Mouse (Mus musculus): Measurements from ENCODE around the gene Bglap3. TPM values are rescaled to one million over a fixed set of nuclear protein-coding genes. Genes with fewer than 3 reads are reported as not detected.
A peak's percentile ranks its signal among the peaks of the same experiment; 100 is the strongest.
"Not testable (repeated sequence)": the region's sequence is repeated elsewhere in the genome, so short reads cannot be mapped to it uniquely, and the experiment has no call there.

The Bglap3 gene
- polyA plus RNA-seq (2015; fragmentation: Nextera tagmentation; extraction: Ambion mirVana): not detected in 2 replicates

- H3K4me2 ChIP-seq; ATAC-seq (ENCODE audit: extremely low read depth, insufficient number of reproducible peaks, low FRiP score, low TSS enrichment); H3K4me1 ChIP-seq; H3K4me3 ChIP-seq; H3K9ac ChIP-seq; H3K36me3 ChIP-seq; H3K27me3 ChIP-seq (replicated peaks); H3K9me3 ChIP-seq; H3K27ac ChIP-seq (replicated peaks): not testable (repeated sequence)
- WGBS: 84% methylated on average over 9 of the region's 9 CpGs
Measured at GRCm38 (mm10) chr3:88372643-88373042, at the start of gene Bglap3. TSS of gene Bglap3 (minus strand) at chr3:88372743.

- Histone ChIP-seq H3K4me2 (no peak overlapping the region), H3K9ac (peak overlapping the region; percentile 50; the same call in 1 of the 2 replicates), H3K4me1 (peaks cover 23% of the 10 kb centered on the region), H3K27ac (replicated peaks) (no peak overlapping the region), H3K36me3 (peaks cover 42% of the 10 kb centered on the region), H3K9me3 (no peaks in the 10 kb centered on the region), H3K27me3 (replicated peaks) (no peaks in the 10 kb centered on the region), H3K4me3 (no peak overlapping the region)
- no peak for ATAC-seq (ENCODE audit: extremely low read depth, insufficient number of reproducible peaks, low FRiP score, low TSS enrichment)
- WGBS: 34% methylated on average over 9 of the region's 9 CpGs
Measured at GRCm38 (mm10) chr3:88422020-88422720, 49.6 kb upstream of the Bglap3 start.

DNA sequence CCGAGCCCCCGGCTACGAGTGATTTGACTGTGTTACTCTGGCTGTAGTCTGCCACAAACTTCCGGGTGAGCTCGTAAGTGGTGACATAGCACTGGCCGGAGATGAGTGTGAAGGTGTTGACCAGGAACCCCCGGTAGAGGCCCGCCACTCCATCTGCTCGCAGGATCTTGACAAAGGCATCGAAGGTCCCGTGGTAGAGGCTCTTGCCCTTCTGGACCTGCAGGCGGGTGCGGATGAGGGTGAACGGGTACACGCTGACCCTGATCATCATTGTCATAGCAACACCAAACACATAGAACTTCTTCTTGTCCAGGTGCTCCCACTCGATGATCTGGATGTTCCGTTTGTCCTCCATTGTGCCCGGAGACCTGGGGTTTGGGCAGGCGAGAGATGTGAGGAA, 48.2 kb upstream of the Bglap3 start:
- ATAC-seq (ENCODE audit: extremely low read depth, insufficient number of reproducible peaks, low FRiP score, low TSS enrichment): no peak
- H3K4me1 ChIP-seq: peaks cover 25% of the 10 kb centered on the region
- H3K36me3 ChIP-seq: peaks cover 56% of the 10 kb centered on the region
- 89% methylated on average over 19 of the region's 19 CpGs for WGBS
- H3K4me2 ChIP-seq: no peak overlapping the region
- no peaks in the 10 kb centered on the region for H3K27me3 ChIP-seq (replicated peaks)
- H3K27ac ChIP-seq (replicated peaks): no peak overlapping the region
- no peaks in the 10 kb centered on the region for H3K9me3 ChIP-seq
- H3K9ac ChIP-seq: no peak overlapping the region
- no peak overlapping the region for H3K4me3 ChIP-seq

- no peak overlapping the region for H3K4me2 ChIP-seq
- no peaks in the 10 kb centered on the region for H3K27me3 ChIP-seq (replicated peaks)
- H3K27ac ChIP-seq (replicated peaks): no peak overlapping the region
- peaks cover 15% of the 10 kb centered on the region for H3K4me1 ChIP-seq
- 0 out of 2 replicates have a peak overlapping the region, but pooled peaks have one; percentile 14 for H3K9ac ChIP-seq
- H3K36me3 ChIP-seq: peaks cover 83% of the 10 kb centered on the region
- WGBS: 82% methylated on average over 6 of the region's 6 CpGs
- H3K4me3 ChIP-seq: no peak overlapping the region
- H3K9me3 ChIP-seq: no peaks in the 10 kb centered on the region
- no peak for ATAC-seq (ENCODE audit: extremely low read depth, insufficient number of reproducible peaks, low FRiP score, low TSS enrichment)
Measured at GRCm38 (mm10) chr3:88418016-88418415, 45.5 kb upstream of the Bglap3 start.

DNA sequence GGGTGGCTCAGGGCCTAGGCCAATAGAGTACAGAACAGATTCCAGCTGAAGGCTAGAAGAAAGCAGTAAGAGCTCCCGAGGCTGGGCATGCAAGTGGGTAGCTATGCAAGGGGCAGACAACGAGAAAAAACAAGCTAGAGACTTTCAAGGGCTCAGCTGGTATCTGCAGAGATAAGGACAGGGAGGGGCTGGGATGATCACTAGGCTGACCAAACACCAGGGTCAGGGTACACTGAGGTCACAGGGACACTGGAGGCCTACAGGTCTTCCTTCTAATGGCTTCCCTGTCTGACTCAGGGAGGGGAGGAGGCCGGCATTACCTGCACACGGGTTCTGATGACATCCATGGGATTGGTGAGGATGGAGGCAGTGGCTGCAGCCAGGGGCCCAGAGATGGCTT, 43.1 kb upstream of the Bglap3 start:
- no peak for ATAC-seq (ENCODE audit: extremely low read depth, insufficient number of reproducible peaks, low FRiP score, low TSS enrichment)
- 46% methylated on average over 4 of the region's 4 CpGs for WGBS
- peaks cover 95% of the 10 kb centered on the region for H3K36me3 ChIP-seq

GRCm38 (mm10) chr3:88412636-88413035, 40.1 kb upstream of the Bglap3 start:
- WGBS: 79% methylated on average over 11 of the region's 11 CpGs
- H3K4me1 ChIP-seq: peaks cover 35% of the 10 kb centered on the region
- peaks cover 68% of the 10 kb centered on the region for H3K36me3 ChIP-seq
- ATAC-seq (ENCODE audit: extremely low read depth, insufficient number of reproducible peaks, low FRiP score, low TSS enrichment): no peak
- H3K9ac ChIP-seq: no peak overlapping the region
- H3K27me3 ChIP-seq (replicated peaks): no peaks in the 10 kb centered on the region
- H3K4me2 ChIP-seq: no peak overlapping the region
- H3K27ac ChIP-seq (replicated peaks): no peak overlapping the region
- H3K4me3 ChIP-seq: no peak overlapping the region
- no peaks in the 10 kb centered on the region for H3K9me3 ChIP-seq

More for the DNA sequence above, 43.1 kb upstream of the Bglap3 start:
- no peak overlapping the region for H3K4me2 ChIP-seq
- peak overlapping the region; percentile 37; the same call in 1 of the 2 replicates for H3K9ac ChIP-seq
- H3K27ac ChIP-seq (replicated peaks): no peak overlapping the region
- peaks cover 13% of the 10 kb centered on the region for H3K4me1 ChIP-seq
- no peak overlapping the region for H3K4me3 ChIP-seq
- no peaks in the 10 kb centered on the region for H3K9me3 ChIP-seq
- H3K27me3 ChIP-seq (replicated peaks): no peaks in the 10 kb centered on the region

GRCm38 (mm10) chr3:88411681-88412080, 39.1 kb upstream of the Bglap3 start:
- 82% methylated on average over 4 of the region's 4 CpGs for WGBS

DNA sequence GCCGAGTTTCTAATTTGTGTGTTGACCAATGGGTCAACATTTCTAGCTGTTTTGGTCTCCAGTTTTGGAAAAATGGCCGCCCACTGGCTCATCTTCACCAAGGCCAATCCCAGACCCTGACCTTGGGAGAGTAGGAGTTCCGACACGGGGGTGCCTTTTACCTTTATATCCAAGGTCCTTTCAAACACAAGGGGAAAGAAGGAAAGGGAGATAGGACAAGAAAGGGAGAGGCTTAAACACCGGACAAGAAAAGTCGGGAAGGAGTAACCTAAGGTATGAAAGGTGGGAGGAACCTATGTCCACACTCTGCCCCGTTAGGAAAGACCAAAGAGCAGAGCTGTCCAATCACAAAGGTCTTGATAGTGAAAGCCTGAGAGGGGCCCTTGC, 38.1 kb upstream of the Bglap3 start:
- H3K9ac ChIP-seq: peak overlapping the region; percentile 91
- peaks cover 48% of the 10 kb centered on the region for H3K36me3 ChIP-seq
- peak overlapping the region; percentile 84 for H3K4me2 ChIP-seq
- H3K27me3 ChIP-seq (replicated peaks): no peaks in the 10 kb centered on the region
- peak overlapping the region; percentile 99 for H3K27ac ChIP-seq (replicated peaks)
- WGBS: 18% methylated on average over 7 of the region's 7 CpGs
- peak overlapping the region; percentile 69 for H3K4me3 ChIP-seq
- H3K9me3 ChIP-seq: no peaks in the 10 kb centered on the region
- ATAC-seq (ENCODE audit: extremely low read depth, insufficient number of reproducible peaks, low FRiP score, low TSS enrichment): no peak
- peaks cover 42% of the 10 kb centered on the region for H3K4me1 ChIP-seq

More at GRCm38 (mm10) chr3:88411681-88412080, 39.1 kb upstream of the Bglap3 start:
- ATAC-seq (ENCODE audit: extremely low read depth, insufficient number of reproducible peaks, low FRiP score, low TSS enrichment): no peak
- Histone ChIP-seq H3K36me3 (peaks cover 58% of the 10 kb centered on the region), H3K9ac (no peak overlapping the region), H3K4me2 (no peak overlapping the region), H3K9me3 (no peaks in the 10 kb centered on the region), H3K4me1 (peaks cover 44% of the 10 kb centered on the region), H3K27ac (replicated peaks) (no peak overlapping the region), H3K27me3 (replicated peaks) (no peaks in the 10 kb centered on the region), H3K4me3 (no peak overlapping the region)

GRCm38 (mm10) chr3:88409741-88410644, 37.5 kb upstream of the Bglap3 start, which contains the start of gene Pmf1:
TSS of gene Pmf1 (minus strand) at chr3:88410331.
- Histone ChIP-seq H3K4me3 (peak within 1 kb of the TSS; percentile 69), H3K36me3 (peaks cover 41% of the 10 kb centered on the region), H3K9ac (peak within 1 kb of the TSS; percentile 91), H3K27ac (replicated peaks) (peak within 1 kb of the TSS; percentile 99), H3K27me3 (replicated peaks) (no peaks in the 10 kb centered on the region), H3K9me3 (no peaks in the 10 kb centered on the region), H3K4me2 (peak within 1 kb of the TSS; percentile 84), H3K4me1 (peaks cover 39% of the 10 kb centered on the region)
- ATAC-seq (ENCODE audit: extremely low read depth, insufficient number of reproducible peaks, low FRiP score, low TSS enrichment): peak; percentile 87
- under 1% methylated on average over 54 of the region's 54 CpGs for WGBS

- peak overlapping the region; percentile 99 for H3K27ac ChIP-seq (replicated peaks)
- H3K27me3 ChIP-seq (replicated peaks): no peaks in the 10 kb centered on the region
- peak overlapping the region; percentile 69 for H3K4me3 ChIP-seq
- 49% methylated on average over 5 of the region's 5 CpGs for WGBS
- H3K36me3 ChIP-seq: peaks cover 35% of the 10 kb centered on the region
- peaks cover 39% of the 10 kb centered on the region for H3K4me1 ChIP-seq
- no peak for ATAC-seq (ENCODE audit: extremely low read depth, insufficient number of reproducible peaks, low FRiP score, low TSS enrichment)
- peak overlapping the region; percentile 84 for H3K4me2 ChIP-seq
- H3K9ac ChIP-seq: peak overlapping the region; percentile 91
- H3K9me3 ChIP-seq: no peaks in the 10 kb centered on the region
Measured at GRCm38 (mm10) chr3:88408953-88409352, 36.4 kb upstream of the Bglap3 start.

DNA sequence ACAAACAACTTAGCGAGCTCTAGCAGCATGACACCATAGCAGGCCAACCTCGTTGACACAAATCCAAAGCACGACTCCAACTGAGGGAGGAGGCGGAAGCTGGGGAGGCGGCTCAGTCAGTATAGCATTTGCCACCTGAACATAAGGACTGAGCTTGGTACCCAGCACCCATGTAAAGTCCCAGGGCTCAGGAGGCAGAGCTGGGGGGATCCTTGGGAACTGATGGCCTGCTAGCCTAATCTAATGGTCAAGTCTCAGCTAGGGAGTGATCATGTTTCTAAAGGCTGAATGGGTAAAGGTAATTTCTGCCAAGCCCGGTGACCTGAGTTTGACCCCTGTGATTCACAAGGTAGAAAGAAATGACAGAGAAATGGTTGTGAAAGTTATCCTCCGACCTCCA, 35.0 kb upstream of the Bglap3 start:
- Histone ChIP-seq H3K9me3 (no peaks in the 10 kb centered on the region), H3K36me3 (peaks cover 34% of the 10 kb centered on the region), H3K4me3 (no peak overlapping the region), H3K27ac (replicated peaks) (0 out of 2 replicates have a peak overlapping the region, but pooled peaks have one; percentile 28), H3K27me3 (replicated peaks) (no peaks in the 10 kb centered on the region), H3K9ac (0 out of 2 replicates have a peak overlapping the region, but pooled peaks have one; percentile 48), H3K4me2 (no peak overlapping the region), H3K4me1 (peaks cover 39% of the 10 kb centered on the region)
- WGBS: 57% methylated on average over 7 of the region's 7 CpGs
- no peak for ATAC-seq (ENCODE audit: extremely low read depth, insufficient number of reproducible peaks, low FRiP score, low TSS enrichment)

All from heart, embryonic 13.5 days (tissue).